Mouse (Mus musculus): ENCODE results near the gene Ubtd2. TPM values are rescaled to one million over a fixed set of nuclear protein-coding genes. Genes with fewer than 3 reads are reported as not detected.

Ubtd2 gene
- polyA plus RNA-seq, 1 experiment = not detected

- Histone ChIP-seq H3K4me1 (ENCODE audit: control insufficient read depth, insufficient read depth, low read length) (peaks cover 10% of the 10 kb centered on the region), H3K4me3 (ENCODE audit: insufficient read depth, low read depth, low read length) (no peak overlapping the region), H3K27ac (ENCODE audit: insufficient read depth, low read depth, low read length) (no peak overlapping the region)
- 97% methylated on average over 6 of the region's 6 CpGs for WGBS
- TF ChIP-seq POLR2A (IDR thresholded peaks at IDR 0.05; ENCODE audit: insufficient read depth, low read depth, low read length) = no peak
- TF ChIP-seq CTCF (IDR thresholded peaks at IDR 0.05; ENCODE audit: insufficient read depth, low read depth, low read length) = no peak
Observed at GRCm38 (mm10) chr11:32544041-32544440, 88.9 kb downstream of the Ubtd2 start.

GRCm38 (mm10) chr11:32544497-32544896 lies 89.3 kb downstream of the Ubtd2 start:
- H3K4me3 ChIP-seq (ENCODE audit: insufficient read depth, low read depth, low read length) = no peak overlapping the region
- peaks cover 13% of the 10 kb centered on the region for H3K4me1 ChIP-seq (ENCODE audit: control insufficient read depth, insufficient read depth, low read length)
- 93% methylated on average over 5 of the region's 5 CpGs for WGBS
- H3K27ac ChIP-seq (ENCODE audit: insufficient read depth, low read depth, low read length) = no peak overlapping the region
- TF ChIP-seq POLR2A (IDR thresholded peaks at IDR 0.05; ENCODE audit: insufficient read depth, low read depth, low read length) (no peak), CTCF (IDR thresholded peaks at IDR 0.05; ENCODE audit: insufficient read depth, low read depth, low read length) (no peak)

- Histone ChIP-seq H3K4me3 (ENCODE audit: insufficient read depth, low read depth, low read length) (no peak overlapping the region), H3K27ac (ENCODE audit: insufficient read depth, low read depth, low read length) (no peak overlapping the region), H3K4me1 (ENCODE audit: control insufficient read depth, insufficient read depth, low read length) (peaks cover 13% of the 10 kb centered on the region)
- no peak for TF ChIP-seq CTCF (IDR thresholded peaks at IDR 0.05; ENCODE audit: insufficient read depth, low read depth, low read length)
- no peak for TF ChIP-seq POLR2A (IDR thresholded peaks at IDR 0.05; ENCODE audit: insufficient read depth, low read depth, low read length)
- 64% methylated on average over 12 of the region's 12 CpGs for WGBS
Observed at GRCm38 (mm10) chr11:32545605-32546004, 90.4 kb downstream of the Ubtd2 start.

GRCm38 (mm10) chr11:32546483-32546882 lies 91.3 kb downstream of the Ubtd2 start:
- TF ChIP-seq CTCF (IDR thresholded peaks at IDR 0.05; ENCODE audit: insufficient read depth, low read depth, low read length) = no peak
- TF ChIP-seq POLR2A (IDR thresholded peaks at IDR 0.05; ENCODE audit: insufficient read depth, low read depth, low read length) = no peak
- Histone ChIP-seq H3K27ac (ENCODE audit: insufficient read depth, low read depth, low read length) (no peak overlapping the region), H3K4me3 (ENCODE audit: insufficient read depth, low read depth, low read length) (no peak overlapping the region), H3K4me1 (ENCODE audit: control insufficient read depth, insufficient read depth, low read length) (peaks cover 13% of the 10 kb centered on the region)
- 56% methylated on average over 5 of the region's 5 CpGs for WGBS

GRCm38 (mm10) chr11:32547391-32547947 lies 92.3 kb downstream of the Ubtd2 start:
- TF ChIP-seq POLR2A (IDR thresholded peaks at IDR 0.05; ENCODE audit: insufficient read depth, low read depth, low read length) (no peak), CTCF (IDR thresholded peaks at IDR 0.05; ENCODE audit: insufficient read depth, low read depth, low read length) (no peak)
- Histone ChIP-seq H3K4me1 (ENCODE audit: control insufficient read depth, insufficient read depth, low read length) (peaks cover 16% of the 10 kb centered on the region), H3K27ac (ENCODE audit: insufficient read depth, low read depth, low read length) (no peak overlapping the region), H3K4me3 (ENCODE audit: insufficient read depth, low read depth, low read length) (no peak overlapping the region)
- WGBS = 85% methylated on average over 10 of the region's 10 CpGs

- Histone ChIP-seq H3K27ac (ENCODE audit: insufficient read depth, low read depth, low read length) (no peak overlapping the region), H3K4me1 (ENCODE audit: control insufficient read depth, insufficient read depth, low read length) (peaks cover 21% of the 10 kb centered on the region), H3K4me3 (ENCODE audit: insufficient read depth, low read depth, low read length) (no peak overlapping the region)
- TF ChIP-seq CTCF (IDR thresholded peaks at IDR 0.05; ENCODE audit: insufficient read depth, low read depth, low read length) (no peak), POLR2A (IDR thresholded peaks at IDR 0.05; ENCODE audit: insufficient read depth, low read depth, low read length) (no peak)
- WGBS = 92% methylated on average over 4 of the region's 4 CpGs
Observed at GRCm38 (mm10) chr11:32548240-32548639, 93.1 kb downstream of the Ubtd2 start.

- TF ChIP-seq CTCF (IDR thresholded peaks at IDR 0.05; ENCODE audit: insufficient read depth, low read depth, low read length) = no peak
- TF ChIP-seq POLR2A (IDR thresholded peaks at IDR 0.05; ENCODE audit: insufficient read depth, low read depth, low read length) = no peak
- Histone ChIP-seq H3K4me1 (ENCODE audit: control insufficient read depth, insufficient read depth, low read length) (peaks cover 21% of the 10 kb centered on the region), H3K27ac (ENCODE audit: insufficient read depth, low read depth, low read length) (no peak overlapping the region), H3K4me3 (ENCODE audit: insufficient read depth, low read depth, low read length) (no peak overlapping the region)
- WGBS = 77% methylated on average over 6 of the region's 6 CpGs
Observed at GRCm38 (mm10) chr11:32549236-32549635, 94.1 kb downstream of the Ubtd2 start.

- Histone ChIP-seq H3K4me1 (ENCODE audit: control insufficient read depth, insufficient read depth, low read length) (peaks cover 21% of the 10 kb centered on the region), H3K27ac (ENCODE audit: insufficient read depth, low read depth, low read length) (no peak overlapping the region), H3K4me3 (ENCODE audit: insufficient read depth, low read depth, low read length) (no peak overlapping the region)
- WGBS = 85% methylated on average over 4 of the region's 4 CpGs
- TF ChIP-seq POLR2A (IDR thresholded peaks at IDR 0.05; ENCODE audit: insufficient read depth, low read depth, low read length) (no peak), CTCF (IDR thresholded peaks at IDR 0.05; ENCODE audit: insufficient read depth, low read depth, low read length) (no peak)
Observed at GRCm38 (mm10) chr11:32550102-32550501, 94.9 kb downstream of the Ubtd2 start.

- TF ChIP-seq CTCF (IDR thresholded peaks at IDR 0.05; ENCODE audit: insufficient read depth, low read depth, low read length) (no peak), POLR2A (IDR thresholded peaks at IDR 0.05; ENCODE audit: insufficient read depth, low read depth, low read length) (no peak)
- H3K4me1 ChIP-seq (ENCODE audit: control insufficient read depth, insufficient read depth, low read length) = peaks cover 21% of the 10 kb centered on the region
- 97% methylated on average over 4 of the region's 4 CpGs for WGBS
- H3K4me3 ChIP-seq (ENCODE audit: insufficient read depth, low read depth, low read length) = no peak overlapping the region
- no peak overlapping the region for H3K27ac ChIP-seq (ENCODE audit: insufficient read depth, low read depth, low read length)
Observed at GRCm38 (mm10) chr11:32551056-32551455, 95.9 kb downstream of the Ubtd2 start.
